Mouse (Mus musculus) limb, embryonic 14.5 days (tissue): ENCODE measurements around the gene Tlr12. TPM values are rescaled to one million over a fixed set of nuclear protein-coding genes. Genes with fewer than 3 reads are reported as not detected.

Source experiments
- ATAC-seq: fragments of 200-750 bp; cut with Nextera tagmentation; 2 replicates; pipeline ENCODE4 v1.8.0; 2017; ENCODE audit warnings: low read depth, moderate number of reproducible peaks, moderate TSS enrichment; ENCODE audit not compliant: low FRiP score
- DNase-seq: peaks from one replicate; pipeline ENCODE4 v3.0.0-alpha.2; 2015; ENCODE audit warnings: low spot score
- H3K27ac ChIP-seq: fragments of 300-500 bp; sonication (generic); replicated peaks from 2 replicates; pipeline ENCODE4 v1.5.1; 2014; ENCODE audit warnings: low read depth, mild to moderate bottlenecking, low read length, moderate library complexity, mixed read lengths
- H3K27me3 ChIP-seq: fragments of 300-500 bp; sonication (generic); 2 replicates; pipeline ENCODE4 v1.6.1; 2014; ENCODE audit warnings: low read length, mixed read lengths; ENCODE audit not compliant: control insufficient read depth, insufficient read depth
- H3K36me3 ChIP-seq: fragments of 300-500 bp; sonication (generic); 2 replicates; pipeline ENCODE4 v1.6.1; 2014; ENCODE audit warnings: mild to moderate bottlenecking, low read length, moderate library complexity, mixed read lengths; ENCODE audit not compliant: control insufficient read depth, insufficient read depth
- H3K4me1 ChIP-seq: fragments of 300-500 bp; sonication (generic); 2 replicates; pipeline ENCODE4 v1.6.1; 2014; ENCODE audit warnings: antibody characterized with exemption, low read length, mixed read lengths; ENCODE audit not compliant: control insufficient read depth, insufficient read depth
- H3K4me2 ChIP-seq: fragments of 300-500 bp; sonication (generic); replicated peaks from 2 replicates; pipeline ENCODE4 v1.6.1; 2014; ENCODE audit warnings: low read depth, mild to moderate bottlenecking, low read length, moderate library complexity; ENCODE audit not compliant: severe bottlenecking
- H3K4me3 ChIP-seq: fragments of 300-500 bp; sonication (generic); replicated peaks from 2 replicates; pipeline ENCODE4 v1.5.1; 2014; ENCODE audit warnings: low read length
- H3K9ac ChIP-seq: fragments of 300-500 bp; sonication (generic); 2 replicates; pipeline ENCODE4 v1.6.1; 2014; ENCODE audit warnings: mild to moderate bottlenecking, low read depth, low read length, moderate library complexity; ENCODE audit not compliant: severe bottlenecking
- H3K9me3 ChIP-seq: fragments of 300-500 bp; sonication (generic); 2 replicates; pipeline ENCODE4 v1.6.1; 2016; ENCODE audit warnings: low read length; ENCODE audit not compliant: control insufficient read depth
- POLR2A ChIP-seq: fragments of 200-500 bp; IDR thresholded peaks from 2 replicates; pipeline ENCODE4 v1.8.0; 2012; ENCODE audit warnings: inconsistent platforms, mild to moderate bottlenecking, moderate library complexity, borderline replicate concordance; ENCODE audit not compliant: insufficient read depth, insufficient read length; ENCODE audit errors: extremely low read depth
- WGBS: fragments of 180-500 bp; shearing (Covaris S2); extraction: QIAGEN DNeasy Blood & Tissue Kit; methylation state at CpG from one replicate; pipeline ENCODE4 v1.1.7; 2014; 5-methylcytosine and 5-hydroxymethylcytosine counted together
- polyA plus RNA-seq, 2 experiments: library from polyadenylated mRNA; depleted of rRNA in 1 of 2; stranded (reverse) in 1 of 2; unstranded in 1 of 2; fragments of >200 nt; fragmentation: Nextera tagmentation in 1 of 2; extraction: Ambion mirVana in 1 of 2; gene quantifications; 2 replicates each; pipeline versions ENCODE4 v1.2.1 to v1.2.3; 2012 to 2014

Tlr12 gene
- polyA plus RNA-seq, 2 experiments, result 0.40 to 0.82 TPM

GRCm38 (mm10) chr4:128648567-128649255, 30.3 kb upstream of the Tlr12 start:
- no peak for ATAC-seq
- Histone ChIP-seq H3K36me3 (no peaks in the 10 kb centered on the region), H3K4me1 (peaks cover 9% of the 10 kb centered on the region; the same call in 1 of the 2 replicates), H3K9ac (no peak overlapping the region), H3K9me3 (no peaks in the 10 kb centered on the region), H3K4me3 (no peak overlapping the region), H3K27ac (no peak overlapping the region), H3K4me2 (no peak overlapping the region), H3K27me3 (no peaks in the 10 kb centered on the region)
- 29% methylated on average over 8 of the region's 8 CpGs for WGBS
- TF ChIP-seq POLR2A, result no peak
- no peak for DNase-seq

DNA sequence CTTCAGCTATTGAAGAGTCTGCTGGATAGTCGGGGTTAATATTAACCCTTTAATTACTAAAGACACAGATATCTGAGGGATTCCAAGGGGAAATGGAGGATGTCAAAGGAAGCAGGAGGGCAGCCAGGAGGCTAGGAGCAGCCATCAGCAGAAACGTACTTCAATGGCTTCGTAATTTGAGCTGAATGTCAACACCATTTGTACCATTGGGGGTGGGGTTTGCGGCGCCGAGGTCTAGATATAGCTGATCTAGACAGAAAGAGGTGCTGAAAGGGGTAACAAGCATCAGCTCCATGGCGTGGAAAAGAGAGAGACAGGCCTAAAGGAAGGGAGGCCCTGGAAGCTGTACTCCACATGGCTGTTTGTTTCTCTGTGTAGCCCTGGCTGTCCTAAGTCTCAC, 28.3 kb upstream of the Tlr12 start:
- WGBS, result 23% methylated on average over 7 of the region's 7 CpGs
- Histone ChIP-seq H3K36me3 (no peaks in the 10 kb centered on the region), H3K4me3 (no peak overlapping the region), H3K4me2 (no peak overlapping the region), H3K9me3 (no peaks in the 10 kb centered on the region), H3K9ac (no peak overlapping the region), H3K4me1 (peaks cover 13% of the 10 kb centered on the region), H3K27ac (no peak overlapping the region), H3K27me3 (no peaks in the 10 kb centered on the region)
- TF ChIP-seq POLR2A, result no peak
- DNase-seq (no peak), ATAC-seq (no peak)

GRCm38 (mm10) chr4:128645896-128646295, 27.5 kb upstream of the Tlr12 start:
- TF ChIP-seq POLR2A, result no peak
- Histone ChIP-seq H3K36me3 (no peaks in the 10 kb centered on the region), H3K9ac (no peak overlapping the region), H3K9me3 (no peaks in the 10 kb centered on the region), H3K4me3 (no peak overlapping the region), H3K4me1 (peaks cover 13% of the 10 kb centered on the region), H3K27me3 (no peaks in the 10 kb centered on the region), H3K27ac (no peak overlapping the region), H3K4me2 (no peak overlapping the region)
- WGBS, result 40% methylated on average over 6 of the region's 6 CpGs
- ATAC-seq (no peak; the same call in 1 of the 2 replicates), DNase-seq (no peak)

- no peaks in the 10 kb centered on the region for H3K36me3 ChIP-seq
- no peak overlapping the region for H3K4me2 ChIP-seq
- no peak overlapping the region for H3K4me3 ChIP-seq
- TF ChIP-seq POLR2A, result no peak
- H3K27ac ChIP-seq, result no peak overlapping the region
- 20% methylated on average over 23 of the region's 23 CpGs for WGBS
- no peaks in the 10 kb centered on the region for H3K27me3 ChIP-seq
- H3K9me3 ChIP-seq, result no peaks in the 10 kb centered on the region
- ATAC-seq (no peak), DNase-seq (no peak)
- no peak overlapping the region for H3K9ac ChIP-seq
- H3K4me1 ChIP-seq, result peaks cover 19% of the 10 kb centered on the region
These were observed 23.6 kb upstream of the Tlr12 start for GRCm38 (mm10) chr4:128641766-128642717.

DNA sequence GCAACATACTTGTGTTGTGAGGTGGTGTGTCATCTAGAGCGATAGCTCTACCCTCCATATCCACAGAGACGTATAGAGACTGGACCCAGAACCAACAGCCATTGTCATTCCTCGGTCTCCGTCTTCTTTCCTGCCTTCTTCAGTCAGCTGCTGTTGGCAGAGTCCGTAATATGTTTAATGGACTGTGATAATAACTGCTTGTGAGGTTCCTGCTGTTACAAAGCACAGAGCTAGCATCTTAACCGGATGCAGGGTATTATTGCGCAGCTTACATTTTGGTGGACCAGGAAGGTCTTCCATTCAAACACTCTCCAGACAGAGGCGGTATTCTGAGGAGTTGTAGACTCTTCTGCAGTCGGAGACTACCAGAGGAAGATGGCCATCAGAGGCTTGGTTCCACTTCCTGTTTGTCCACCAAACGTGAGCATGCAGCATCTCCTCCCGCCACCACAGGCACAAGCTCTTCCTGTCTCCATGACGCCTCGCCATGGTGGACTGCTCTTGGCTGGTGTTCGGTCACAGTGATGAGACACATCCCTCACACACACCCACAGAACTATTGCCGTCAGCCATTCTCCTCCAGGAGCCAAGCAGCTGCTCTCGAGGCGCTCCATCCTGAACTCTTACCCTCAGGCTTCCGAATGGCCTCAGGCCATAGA, 20.0 kb upstream of the Tlr12 start:
- Histone ChIP-seq H3K4me2 (no peak overlapping the region), H3K9me3 (no peaks in the 10 kb centered on the region), H3K4me1 (peaks cover 32% of the 10 kb centered on the region), H3K9ac (no peak overlapping the region), H3K27ac (no peak overlapping the region), H3K36me3 (no peaks in the 10 kb centered on the region), H3K4me3 (no peak overlapping the region), H3K27me3 (no peaks in the 10 kb centered on the region)
- 80% methylated on average over 18 of the region's 18 CpGs for WGBS
- no peak for ATAC-seq
- no peak for TF ChIP-seq POLR2A
- DNase-seq, result no peak
